Mouse (Mus musculus) midbrain, embryonic 11.5 days (tissue): Measurements from ENCODE around the gene Il1rl1. TPM values are rescaled to one million over a fixed set of nuclear protein-coding genes. Genes with fewer than 3 reads are reported as not detected.

Experiments
- ATAC-seq: fragments of 200-750 bp; cut with Nextera tagmentation; 2 replicates; pipeline ENCODE4 v1.8.0; 2017; ENCODE audit warnings: moderate TSS enrichment, moderate library complexity; ENCODE audit not compliant: low FRiP score
- DNase-seq: peaks from one replicate; pipeline ENCODE4 v3.0.0; 2015; ENCODE audit warnings: low spot score; ENCODE audit errors: missing footprints
- H3K27ac ChIP-seq: fragments of 300-500 bp; sonication (generic); 2 replicates; pipeline ENCODE4 v1.5.1; 2014; ENCODE audit warnings: low read depth, low read length
- H3K27me3 ChIP-seq: fragments of 300-500 bp; sonication (generic); 2 replicates; pipeline ENCODE4 v1.6.1; 2014; ENCODE audit warnings: mild to moderate bottlenecking, low read length, moderate library complexity, mixed read lengths; ENCODE audit not compliant: control insufficient read depth, insufficient read depth
- H3K36me3 ChIP-seq: fragments of 300-500 bp; sonication (generic); 2 replicates; pipeline ENCODE4 v1.6.1; 2014; ENCODE audit warnings: mild to moderate bottlenecking, low read length, moderate library complexity, mixed read lengths; ENCODE audit not compliant: control insufficient read depth, insufficient read depth
- H3K4me1 ChIP-seq: fragments of 300-500 bp; sonication (generic); 2 replicates; pipeline ENCODE4 v1.6.1; 2014; ENCODE audit warnings: low read length; ENCODE audit not compliant: control insufficient read depth, insufficient read depth
- H3K4me2 ChIP-seq: fragments of 300-500 bp; sonication (generic); 2 replicates; pipeline ENCODE4 v1.6.1; 2014; ENCODE audit warnings: mild to moderate bottlenecking, moderate library complexity
- H3K4me3 ChIP-seq: fragments of 300-500 bp; sonication (generic); 2 replicates; pipeline ENCODE4 v1.5.1; 2014; ENCODE audit warnings: low read depth, low read length
- H3K9ac ChIP-seq: fragments of 300-500 bp; sonication (generic); 2 replicates; pipeline ENCODE4 v1.6.1; 2014; ENCODE audit warnings: low read length
- H3K9me3 ChIP-seq: fragments of 300-500 bp; sonication (generic); 2 replicates; pipeline ENCODE4 v1.6.1; 2016; ENCODE audit warnings: low read length; ENCODE audit not compliant: control insufficient read depth
- WGBS: fragments of 180-500 bp; shearing (Covaris S2); extraction: QIAGEN DNeasy Blood & Tissue Kit; methylation state at CpG from one replicate; pipeline ENCODE4 v1.1.7; 2014; 5-methylcytosine and 5-hydroxymethylcytosine counted together
- polyA plus RNA-seq: library from polyadenylated mRNA; unstranded; fragments of >200 nt; fragmentation: Nextera tagmentation; extraction: Ambion mirVana; gene quantifications from 2 replicates; pipeline ENCODE4 v1.2.1, GENCODE M21; 2014

Gene Il1rl1
- polyA plus RNA-seq: 0.11 TPM in 1 of 2 replicates, not detected in the other

- DNase-seq: no peak
- H3K36me3 ChIP-seq: no peaks in the 10 kb centered on the region
- no peak within 1 kb of the TSS for H3K27ac ChIP-seq
- no peaks in the 10 kb centered on the region for H3K27me3 ChIP-seq
- WGBS: 85% methylated on average over 5 of the region's 5 CpGs
- H3K9me3 ChIP-seq: no peaks in the 10 kb centered on the region
- no peak within 1 kb of the TSS for H3K9ac ChIP-seq
- no peak within 1 kb of the TSS for H3K4me2 ChIP-seq
- no peak for ATAC-seq
- no peak within 1 kb of the TSS for H3K4me3 ChIP-seq
- no peaks in the 10 kb centered on the region for H3K4me1 ChIP-seq
Measured at GRCm38 (mm10) chr1:40428910-40429675, at the start of gene Il1rl1. Il1rl1 (plus strand) TSS chr1:40429570.

GRCm38 (mm10) chr1:40380111-40380510 is 49.3 kb upstream of the Il1rl1 start:
- no peak overlapping the region for H3K27ac ChIP-seq
- WGBS: 60% methylated on average over 6 of the region's 6 CpGs
- ATAC-seq (no peak), DNase-seq (no peak)
- no peaks in the 10 kb centered on the region for H3K4me1 ChIP-seq
- H3K9ac ChIP-seq: no peak overlapping the region
- H3K9me3 ChIP-seq: no peaks in the 10 kb centered on the region
- H3K27me3 ChIP-seq: no peaks in the 10 kb centered on the region
- no peak overlapping the region for H3K4me2 ChIP-seq
- H3K36me3 ChIP-seq: no peaks in the 10 kb centered on the region
- no peak overlapping the region for H3K4me3 ChIP-seq

GRCm38 (mm10) chr1:40380990-40381389 is 48.4 kb upstream of the Il1rl1 start:
- H3K4me2 ChIP-seq: no peak overlapping the region
- H3K36me3 ChIP-seq: no peaks in the 10 kb centered on the region
- H3K9me3 ChIP-seq: no peaks in the 10 kb centered on the region
- H3K9ac ChIP-seq: no peak overlapping the region
- H3K27ac ChIP-seq: no peak overlapping the region
- H3K4me3 ChIP-seq: no peak overlapping the region
- no peaks in the 10 kb centered on the region for H3K27me3 ChIP-seq
- no peaks in the 10 kb centered on the region for H3K4me1 ChIP-seq
- WGBS: 88% methylated on average over 11 of the region's 11 CpGs
- ATAC-seq (no peak), DNase-seq (no peak)

DNA sequence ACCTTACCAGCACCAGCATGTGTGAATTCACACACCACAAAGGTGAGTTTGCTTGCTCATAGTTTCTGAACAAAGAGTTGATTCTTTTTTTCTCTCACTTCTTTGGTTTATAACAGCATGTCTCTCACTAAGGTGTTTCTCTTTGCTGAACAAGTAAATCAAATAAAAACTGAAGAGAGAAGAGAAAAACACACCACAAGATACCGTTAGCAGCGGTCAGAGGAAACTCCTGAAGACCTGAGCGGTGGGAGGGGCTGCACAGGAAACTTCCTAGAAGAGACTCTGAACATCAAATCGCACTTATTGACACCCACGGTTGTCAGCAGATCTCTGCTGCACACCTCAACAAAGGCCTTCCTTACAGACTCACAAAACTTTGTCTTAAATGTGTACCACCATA is 46.5 kb upstream of the Il1rl1 start:
- Histone ChIP-seq H3K9me3 (no peaks in the 10 kb centered on the region), H3K4me3 (no peak overlapping the region), H3K27me3 (no peaks in the 10 kb centered on the region), H3K9ac (no peak overlapping the region), H3K36me3 (no peaks in the 10 kb centered on the region), H3K4me2 (no peak overlapping the region), H3K27ac (no peak overlapping the region), H3K4me1 (no peaks in the 10 kb centered on the region)
- 90% methylated on average over 5 of the region's 5 CpGs for WGBS
- DNase-seq: no peak
- no peak for ATAC-seq

DNA sequence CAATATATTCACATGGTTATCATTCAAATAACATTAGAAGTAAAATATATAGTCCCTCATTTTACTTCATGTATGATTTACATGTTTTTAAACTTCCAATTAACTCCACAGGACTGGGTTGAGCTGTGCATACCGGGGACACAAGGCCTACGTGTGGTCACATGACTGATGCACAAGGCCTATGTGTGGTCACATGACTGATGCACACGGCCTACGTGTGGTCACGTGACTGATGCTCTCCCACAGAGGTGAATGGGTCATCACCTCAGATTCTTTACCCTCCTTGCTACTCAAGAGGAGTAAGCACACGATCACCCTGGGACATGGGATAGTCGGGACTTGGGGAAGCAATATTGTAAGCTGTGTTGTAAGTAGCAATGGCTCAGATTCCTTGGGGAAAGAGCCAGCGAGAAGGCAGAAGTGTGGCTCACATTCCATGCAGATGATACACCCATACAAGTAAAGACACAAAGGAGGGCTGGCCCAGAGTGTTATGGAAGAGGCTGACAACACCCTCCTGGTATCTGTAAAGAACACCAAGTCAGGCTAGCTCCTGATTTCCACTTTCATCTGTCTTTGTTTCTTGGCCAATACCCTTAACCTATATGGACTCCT is 44.3 kb upstream of the Il1rl1 start:
- ATAC-seq: no peak
- no peaks in the 10 kb centered on the region for H3K36me3 ChIP-seq

GRCm38 (mm10) chr1:40391374-40391773 is 38.0 kb upstream of the Il1rl1 start:
- Histone ChIP-seq H3K9me3 (no peaks in the 10 kb centered on the region), H3K4me2 (no peak overlapping the region), H3K27ac (no peak overlapping the region), H3K4me1 (no peaks in the 10 kb centered on the region), H3K27me3 (no peaks in the 10 kb centered on the region), H3K4me3 (no peak overlapping the region), H3K9ac (no peak overlapping the region), H3K36me3 (no peaks in the 10 kb centered on the region)
- WGBS: 86% methylated on average over 3 of the region's 3 CpGs
- ATAC-seq (no peak), DNase-seq (no peak)

More for the DNA sequence above, 44.3 kb upstream of the Il1rl1 start:
- Histone ChIP-seq H3K9me3 (no peaks in the 10 kb centered on the region), H3K4me2 (no peak overlapping the region), H3K27me3 (no peaks in the 10 kb centered on the region), H3K4me1 (no peaks in the 10 kb centered on the region), H3K27ac (no peak overlapping the region), H3K9ac (no peak overlapping the region), H3K4me3 (no peak overlapping the region)
- DNase-seq: no peak
- 90% methylated on average over 8 of the region's 8 CpGs for WGBS

- H3K4me1 ChIP-seq: no peaks in the 10 kb centered on the region
Measured at GRCm38 (mm10) chr1:40392535-40392934, 36.8 kb upstream of the Il1rl1 start.

DNA sequence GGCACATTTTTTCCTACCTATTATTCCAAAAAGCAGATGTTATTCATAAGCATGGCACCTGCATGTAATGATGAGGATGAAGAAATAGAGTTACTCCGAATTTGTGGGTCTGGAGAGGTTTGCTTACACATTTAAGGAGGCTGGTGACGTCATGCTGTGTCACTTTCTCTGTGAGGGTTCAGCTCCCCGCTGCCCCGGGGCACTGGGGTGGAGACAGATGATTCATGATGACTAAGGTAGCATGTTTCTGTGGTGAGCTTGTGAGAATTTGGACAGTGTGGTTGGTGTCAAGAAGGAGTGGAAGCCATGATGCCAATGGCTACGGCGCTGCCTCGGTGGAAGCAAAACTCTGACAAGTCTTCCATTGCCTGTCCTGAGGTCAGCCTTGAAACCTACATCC is 36.2 kb upstream of the Il1rl1 start:
- Histone ChIP-seq H3K4me2 (no peak overlapping the region), H3K9ac (no peak overlapping the region), H3K4me3 (no peak overlapping the region), H3K9me3 (no peaks in the 10 kb centered on the region), H3K4me1 (no peaks in the 10 kb centered on the region), H3K36me3 (no peaks in the 10 kb centered on the region), H3K27ac (no peak overlapping the region), H3K27me3 (no peaks in the 10 kb centered on the region)
- DNase-seq: no peak
- no peak for ATAC-seq
- WGBS: 89% methylated on average over 7 of the region's 7 CpGs

More at GRCm38 (mm10) chr1:40392535-40392934, 36.8 kb upstream of the Il1rl1 start:
- Histone ChIP-seq H3K27me3 (no peaks in the 10 kb centered on the region), H3K4me2 (no peak overlapping the region), H3K4me3 (no peak overlapping the region), H3K27ac (no peak overlapping the region), H3K9me3 (no peaks in the 10 kb centered on the region), H3K9ac (no peak overlapping the region), H3K36me3 (no peaks in the 10 kb centered on the region)
- WGBS: 77% methylated on average over 6 of the region's 6 CpGs
- no peak for DNase-seq
- no peak for ATAC-seq

- H3K27ac ChIP-seq: no peak overlapping the region
- H3K4me3 ChIP-seq: no peak overlapping the region
- no peak overlapping the region for H3K4me2 ChIP-seq
- no peaks in the 10 kb centered on the region for H3K9me3 ChIP-seq
- WGBS: 93% methylated on average over 6 of the region's 6 CpGs
- no peaks in the 10 kb centered on the region for H3K27me3 ChIP-seq
- no peak overlapping the region for H3K9ac ChIP-seq
- no peak for ATAC-seq
- no peaks in the 10 kb centered on the region for H3K36me3 ChIP-seq
- H3K4me1 ChIP-seq: no peaks in the 10 kb centered on the region
- no peak for DNase-seq
Measured at GRCm38 (mm10) chr1:40399639-40400038, 29.7 kb upstream of the Il1rl1 start.
